Mouse (Mus musculus): ENCODE measurements around the gene Cnih3. TPM values are rescaled to one million over a fixed set of nuclear protein-coding genes. Genes with fewer than 3 reads are reported as not detected.

Gene Cnih3
- polyA plus RNA-seq, 1 experiment, result 0.37 TPM

- no peak overlapping the region for H3K4me3 ChIP-seq
- H3ac ChIP-seq (ENCODE audit: control insufficient read depth, insufficient read length), result no peak overlapping the region
- no peaks in the 10 kb centered on the region for H3K27me3 ChIP-seq (ENCODE audit: control insufficient read depth, insufficient read depth, insufficient read length)
- no peaks in the 10 kb centered on the region for H3K79me2 ChIP-seq (ENCODE audit: control insufficient read depth, insufficient read depth)
- H3K36me3 ChIP-seq (ENCODE audit: control insufficient read depth, insufficient read depth), result no peaks in the 10 kb centered on the region
- no peak overlapping the region for H3K4me2 ChIP-seq (ENCODE audit: low read depth)
- TF ChIP-seq POLR2A (IDR thresholded peaks at IDR 0.05; ENCODE audit: insufficient read length, low read depth) (no peak), REST (IDR thresholded peaks at IDR 0.05; ENCODE audit: insufficient read depth, insufficient read length) (no peak), USF1 (IDR thresholded peaks at IDR 0.05; ENCODE audit: low read depth) (no peak)
These were observed 110.4 kb downstream of the Cnih3 start for GRCm38 (mm10) chr1:181462906-181463179.

- Histone ChIP-seq H3ac (ENCODE audit: control insufficient read depth, insufficient read length) (no peak overlapping the region), H3K4me2 (ENCODE audit: low read depth) (no peak overlapping the region), H3K79me2 (ENCODE audit: control insufficient read depth, insufficient read depth) (no peaks in the 10 kb centered on the region), H3K4me3 (no peak overlapping the region), H3K36me3 (ENCODE audit: control insufficient read depth, insufficient read depth) (no peaks in the 10 kb centered on the region), H3K27me3 (ENCODE audit: control insufficient read depth, insufficient read depth, insufficient read length) (no peaks in the 10 kb centered on the region)
- no peak for TF ChIP-seq TCF3 (IDR thresholded peaks at IDR 0.05; ENCODE audit: insufficient read length, low read depth)
- no peak for TF ChIP-seq SRF (IDR thresholded peaks at IDR 0.05; ENCODE audit: control insufficient read depth, insufficient read length, low read depth)
- TF ChIP-seq E2F4 (IDR thresholded peaks at IDR 0.05; ENCODE audit: insufficient read depth), result no peak
- TF ChIP-seq TCF12 (IDR thresholded peaks at IDR 0.05; ENCODE audit: insufficient read depth, poor library complexity, severe bottlenecking), result no peak
- no peak for TF ChIP-seq MYOD1 (IDR thresholded peaks at IDR 0.05; ENCODE audit: control insufficient read depth in 1 of 3, insufficient read length in 2 of 3, low read depth in 2 of 3)
- no peak for TF ChIP-seq REST (IDR thresholded peaks at IDR 0.05; ENCODE audit: insufficient read depth, insufficient read length)
- TF ChIP-seq MYOG (IDR thresholded peaks at IDR 0.05; ENCODE audit: control insufficient read depth in 1 of 3, insufficient read depth in 1 of 3, insufficient read length in 2 of 3, low read depth in 2 of 3), result no peak
- TF ChIP-seq POLR2AphosphoS2 (IDR thresholded peaks at IDR 0.05; ENCODE audit: insufficient read length, low read depth), result no peak
- TF ChIP-seq USF1 (IDR thresholded peaks at IDR 0.05; ENCODE audit: low read depth), result no peak
- no peak for TF ChIP-seq MAX (IDR thresholded peaks at IDR 0.05; ENCODE audit: low read depth)
- TF ChIP-seq POLR2A (IDR thresholded peaks at IDR 0.05; ENCODE audit: insufficient read length, low read depth), result no peak
- TF ChIP-seq CEBPB (IDR thresholded peaks at IDR 0.05; ENCODE audit: insufficient read depth, poor library complexity, severe bottlenecking), result no peak
These were observed 112.6 kb downstream of the Cnih3 start for GRCm38 (mm10) chr1:181465027-181465426.

DNA sequence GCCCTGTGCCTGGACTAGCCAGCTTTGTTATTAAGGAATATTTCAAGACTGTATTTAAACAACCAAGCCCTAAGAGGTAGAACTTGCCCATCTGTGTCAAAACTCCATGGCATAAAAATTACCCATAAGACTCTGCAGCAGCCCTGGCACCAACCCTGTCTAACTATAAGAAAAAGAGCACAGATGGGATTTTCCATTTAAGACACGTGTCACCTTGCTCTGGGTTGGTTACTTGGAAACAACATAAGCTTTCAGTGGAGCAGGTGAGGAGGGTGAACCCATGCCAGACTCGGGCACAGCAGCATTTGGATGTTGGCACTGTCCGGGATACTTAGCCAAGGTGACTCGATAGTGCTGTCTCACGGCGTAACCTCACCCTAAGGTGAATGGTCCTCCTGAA, 113.6 kb downstream of the Cnih3 start:
- TF ChIP-seq MYOD1 (IDR thresholded peaks at IDR 0.05; ENCODE audit: control insufficient read depth in 1 of 3, insufficient read length in 2 of 3, low read depth in 2 of 3) (no peak), REST (IDR thresholded peaks at IDR 0.05; ENCODE audit: insufficient read depth, insufficient read length) (no peak), MYOG (IDR thresholded peaks at IDR 0.05; ENCODE audit: control insufficient read depth in 1 of 3, insufficient read depth in 1 of 3, insufficient read length in 2 of 3, low read depth in 2 of 3) (no peak), E2F4 (IDR thresholded peaks at IDR 0.05; ENCODE audit: insufficient read depth) (no peak), CEBPB (IDR thresholded peaks at IDR 0.05; ENCODE audit: insufficient read depth, poor library complexity, severe bottlenecking) (no peak), SRF (IDR thresholded peaks at IDR 0.05; ENCODE audit: control insufficient read depth, insufficient read length, low read depth) (no peak), TCF12 (IDR thresholded peaks at IDR 0.05; ENCODE audit: insufficient read depth, poor library complexity, severe bottlenecking) (no peak), POLR2AphosphoS2 (IDR thresholded peaks at IDR 0.05; ENCODE audit: insufficient read length, low read depth) (no peak), USF1 (IDR thresholded peaks at IDR 0.05; ENCODE audit: low read depth) (no peak), MAX (IDR thresholded peaks at IDR 0.05; ENCODE audit: low read depth) (no peak), POLR2A (IDR thresholded peaks at IDR 0.05; ENCODE audit: insufficient read length, low read depth) (no peak), TCF3 (IDR thresholded peaks at IDR 0.05; ENCODE audit: insufficient read length, low read depth) (no peak)
- Histone ChIP-seq H3ac (ENCODE audit: control insufficient read depth, insufficient read length) (no peak overlapping the region), H3K79me2 (ENCODE audit: control insufficient read depth, insufficient read depth) (no peaks in the 10 kb centered on the region), H3K36me3 (ENCODE audit: control insufficient read depth, insufficient read depth) (no peaks in the 10 kb centered on the region), H3K4me3 (no peak overlapping the region), H3K4me2 (ENCODE audit: low read depth) (no peak overlapping the region), H3K27me3 (ENCODE audit: control insufficient read depth, insufficient read depth, insufficient read length) (no peaks in the 10 kb centered on the region)

GRCm38 (mm10) chr1:181466601-181467320, 114.3 kb downstream of the Cnih3 start:
- H3K4me2 ChIP-seq (ENCODE audit: low read depth), result no peak overlapping the region
- TF ChIP-seq POLR2AphosphoS2 (IDR thresholded peaks at IDR 0.05; ENCODE audit: insufficient read length, low read depth) (no peak), CEBPB (IDR thresholded peaks at IDR 0.05; ENCODE audit: insufficient read depth, poor library complexity, severe bottlenecking) (no peak), TCF12 (IDR thresholded peaks at IDR 0.05; ENCODE audit: insufficient read depth, poor library complexity, severe bottlenecking) (no peak), MAX (IDR thresholded peaks at IDR 0.05; ENCODE audit: low read depth) (no peak), TCF3 (IDR thresholded peaks at IDR 0.05; ENCODE audit: insufficient read length, low read depth) (no peak), USF1 (IDR thresholded peaks at IDR 0.05; ENCODE audit: low read depth) (no peak)
- H3K27me3 ChIP-seq (ENCODE audit: control insufficient read depth, insufficient read depth, insufficient read length), result no peaks in the 10 kb centered on the region

DNA sequence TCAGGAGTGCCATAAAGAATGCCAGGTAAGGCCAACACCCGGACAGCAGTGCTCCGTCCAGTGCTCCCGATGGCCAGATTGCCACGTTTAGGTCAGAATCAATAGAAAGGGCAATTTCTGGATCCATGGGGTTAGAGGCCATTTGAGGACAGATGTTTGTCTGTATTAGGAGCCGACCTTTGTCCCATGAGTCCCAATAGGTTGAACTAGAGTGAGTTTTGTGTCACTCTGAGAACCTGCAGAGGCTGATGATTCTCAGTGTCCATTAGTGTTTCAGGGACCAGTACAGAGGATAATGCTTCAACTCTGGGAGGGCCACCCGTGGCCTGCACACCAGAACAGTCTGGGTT, 114.9 kb downstream of the Cnih3 start:
- TF ChIP-seq MYOD1 (IDR thresholded peaks at IDR 0.05; ENCODE audit: control insufficient read depth in 1 of 3, insufficient read length in 2 of 3, low read depth in 2 of 3) (no peak), POLR2A (IDR thresholded peaks at IDR 0.05; ENCODE audit: insufficient read length, low read depth) (no peak), E2F4 (IDR thresholded peaks at IDR 0.05; ENCODE audit: insufficient read depth) (no peak), CEBPB (IDR thresholded peaks at IDR 0.05; ENCODE audit: insufficient read depth, poor library complexity, severe bottlenecking) (no peak), MAX (IDR thresholded peaks at IDR 0.05; ENCODE audit: low read depth) (no peak)
- Histone ChIP-seq H3K4me2 (ENCODE audit: low read depth) (no peak overlapping the region), H3ac (ENCODE audit: control insufficient read depth, insufficient read length) (no peak overlapping the region), H3K4me3 (no peak overlapping the region), H3K79me2 (ENCODE audit: control insufficient read depth, insufficient read depth) (no peaks in the 10 kb centered on the region), H3K27me3 (ENCODE audit: control insufficient read depth, insufficient read depth, insufficient read length) (no peaks in the 10 kb centered on the region), H3K36me3 (ENCODE audit: control insufficient read depth, insufficient read depth) (no peaks in the 10 kb centered on the region)

More at GRCm38 (mm10) chr1:181466601-181467320, 114.3 kb downstream of the Cnih3 start:
- Histone ChIP-seq H3K36me3 (ENCODE audit: control insufficient read depth, insufficient read depth) (no peaks in the 10 kb centered on the region), H3K79me2 (ENCODE audit: control insufficient read depth, insufficient read depth) (no peaks in the 10 kb centered on the region), H3ac (ENCODE audit: control insufficient read depth, insufficient read length) (no peak overlapping the region), H3K4me3 (no peak overlapping the region)
